Mouse (Mus musculus) frontal cortex, postnatal 25 days (tissue): ENCODE data around the gene Serpina1f.
A peak's percentile ranks its signal among the peaks of the same experiment; 100 is the strongest.
"Not testable (repeated sequence)": the region's sequence is repeated elsewhere in the genome, so short reads cannot be mapped to it uniquely, and the experiment has no call there.

Experiments used
- DNase-seq, 2 experiments: peaks; one replicate each; pipeline ENCODE4 v3.0.0; 2022; ENCODE audit warnings: low spot score in 2 of 2

Gene Serpina1f

GRCm38 (mm10) chr12:103695429-103695828, at the start of gene Serpina1f:
Gene Serpina1f, minus strand, starts transcription at chr12:103695529.
- no peak for DNase-seq

GRCm38 (mm10) chr12:103737791-103738580, 42.7 kb upstream of the Serpina1f start:
- not testable (repeated sequence) for DNase-seq

GRCm38 (mm10) chr12:103735566-103735965, 40.2 kb upstream of the Serpina1f start:
- not testable (repeated sequence) for DNase-seq

GRCm38 (mm10) chr12:103735101-103735500, 39.8 kb upstream of the Serpina1f start:
- DNase-seq = not testable (repeated sequence)

- DNase-seq = no peak
Observed at GRCm38 (mm10) chr12:103711537-103711936, 16.2 kb upstream of the Serpina1f start.

- no peak for DNase-seq
Observed at GRCm38 (mm10) chr12:103710405-103710804, 15.1 kb upstream of the Serpina1f start.

GRCm38 (mm10) chr12:103706113-103706512, 10.8 kb upstream of the Serpina1f start:
- DNase-seq = no peak

- DNase-seq = no peak
Observed at GRCm38 (mm10) chr12:103705547-103705946, 10.2 kb upstream of the Serpina1f start.

- no peak for DNase-seq
Observed at GRCm38 (mm10) chr12:103700144-103700750, 4.9 kb upstream of the Serpina1f start.

- DNase-seq = no peak
Observed at GRCm38 (mm10) chr12:103688221-103688814, 7.0 kb downstream of the Serpina1f start.

- no peak for DNase-seq
Observed at GRCm38 (mm10) chr12:103687021-103687420, 8.3 kb downstream of the Serpina1f start.

GRCm38 (mm10) chr12:103686050-103686449, 9.3 kb downstream of the Serpina1f start:
- no peak for DNase-seq

GRCm38 (mm10) chr12:103685386-103685785, 9.9 kb downstream of the Serpina1f start:
- DNase-seq = no peak

GRCm38 (mm10) chr12:103683775-103684174, 11.6 kb downstream of the Serpina1f start:
- no peak for DNase-seq

- no peak for DNase-seq
Observed at GRCm38 (mm10) chr12:103681739-103682138, 13.6 kb downstream of the Serpina1f start.

GRCm38 (mm10) chr12:103681169-103681568, 14.2 kb downstream of the Serpina1f start:
- DNase-seq = no peak

- not testable (repeated sequence) for DNase-seq
Observed at GRCm38 (mm10) chr12:103679853-103680252, 15.5 kb downstream of the Serpina1f start.

GRCm38 (mm10) chr12:103676039-103676438, 19.3 kb downstream of the Serpina1f start, which contains the start of gene Serpina16:
Gene Serpina16, minus strand, starts transcription at chr12:103676139.
- no peak for DNase-seq

- DNase-seq = no peak
Observed at GRCm38 (mm10) chr12:103673179-103673578, 22.1 kb downstream of the Serpina1f start.

GRCm38 (mm10) chr12:103671483-103671882, 23.8 kb downstream of the Serpina1f start:
- DNase-seq = no peak

GRCm38 (mm10) chr12:103670964-103671363, 24.4 kb downstream of the Serpina1f start:
- DNase-seq = no peak

GRCm38 (mm10) chr12:103670344-103670743, 25.0 kb downstream of the Serpina1f start:
- peak in 1 of 2 experiments; percentile 6 for DNase-seq

GRCm38 (mm10) chr12:103665286-103665685, 30.0 kb downstream of the Serpina1f start:
- no peak for DNase-seq
